Mouse (Mus musculus): ENCODE data around the gene Spn.

DNA sequence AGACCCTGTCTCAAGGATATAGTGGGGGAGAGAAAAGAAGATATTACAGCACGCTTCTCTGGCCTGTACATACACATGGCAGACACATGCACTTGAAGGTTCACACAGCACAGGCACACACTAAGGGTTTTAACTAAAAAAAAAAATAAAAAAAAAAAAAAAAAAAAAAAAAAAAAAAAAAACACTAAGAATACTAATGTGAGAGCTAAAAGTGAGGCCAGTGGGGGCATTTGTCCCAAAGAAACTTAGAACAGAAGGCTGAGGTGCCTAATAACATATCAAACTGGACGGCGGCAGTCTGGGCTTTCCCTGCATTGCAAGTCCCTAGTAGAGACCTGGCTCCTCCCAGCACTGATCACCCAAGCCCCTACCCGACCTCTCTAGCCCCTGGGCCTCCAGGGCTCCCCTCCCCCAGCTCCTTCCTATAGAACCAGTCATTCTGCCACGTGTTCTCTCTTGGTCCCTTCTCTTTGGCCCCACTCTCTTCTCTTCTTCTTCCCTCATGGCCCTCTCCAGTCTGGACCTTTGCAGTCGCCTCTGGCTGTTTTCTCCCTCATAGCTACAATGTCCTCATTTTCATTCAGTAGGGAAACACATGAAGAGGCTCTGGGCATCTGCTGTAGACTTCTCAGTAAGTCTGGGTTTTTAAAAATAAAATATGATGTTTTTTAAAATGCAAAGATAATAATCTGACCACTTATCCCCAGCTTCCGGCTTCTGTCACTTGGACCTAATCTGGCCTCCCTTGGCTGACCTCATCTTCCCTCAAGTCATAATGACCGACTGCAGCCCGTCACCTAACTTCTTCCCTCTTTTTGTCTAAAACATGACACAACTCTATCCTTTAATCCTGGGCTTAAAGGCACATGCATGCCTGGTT lies 8.0 kb upstream of the Spn start:
- TF ChIP-seq POLR2A (IDR thresholded peaks at IDR 0.05; ENCODE audit: insufficient read length, low read depth) (no peak), CEBPB (IDR thresholded peaks at IDR 0.05; ENCODE audit: insufficient read depth, poor library complexity, severe bottlenecking) (no peak), USF1 (IDR thresholded peaks at IDR 0.05; ENCODE audit: low read depth) (no peak), MAX (IDR thresholded peaks at IDR 0.05; ENCODE audit: low read depth) (no peak), E2F4 (IDR thresholded peaks at IDR 0.05; ENCODE audit: insufficient read depth) (no peak), SRF (IDR thresholded peaks at IDR 0.05; ENCODE audit: control insufficient read depth, insufficient read length, low read depth) (no peak), REST (IDR thresholded peaks at IDR 0.05; ENCODE audit: insufficient read depth, insufficient read length) (no peak), POLR2AphosphoS2 (IDR thresholded peaks at IDR 0.05; ENCODE audit: insufficient read length, low read depth) (no peak)
